Mouse (Mus musculus) heart, postnatal 0 days (tissue): ENCODE results near the gene Ufc1.

Experiments used
- CTCF ChIP-seq: IDR thresholded peaks from 2 replicates; pipeline ENCODE4 v1.5.1; 2016; ENCODE audit warnings: antibody characterized with exemption, control low read depth, low read depth
- EP300 ChIP-seq: IDR thresholded peaks from 2 replicates; pipeline ENCODE4 v1.6.1; 2016; ENCODE audit warnings: antibody characterized with exemption, low read depth

GRCm38 (mm10) chr1:171260316-171260715 lies 34.5 kb downstream of the Ufc1 start:
- TF ChIP-seq CTCF (no peak), EP300 (no peak)
